Mouse (Mus musculus) MEL (cell line): Measurements from ENCODE around the gene Lin7c.

ENCODE experiments used
- MAX ChIP-seq: IDR thresholded peaks from 2 replicates; pipeline ENCODE4 v1.6.1; 2011; ENCODE audit warnings: low read length, improper control_type of control experiment
- MAZ ChIP-seq: IDR thresholded peaks from 2 replicates; pipeline ENCODE4 v1.6.1; 2012; ENCODE audit warnings: low read depth, mild to moderate bottlenecking, inconsistent platforms, low read length, improper control_type of control experiment
- ZC3H11A ChIP-seq: IDR thresholded peaks from 2 replicates; pipeline ENCODE4 v1.6.1; 2012; ENCODE audit warnings: low read depth, mild to moderate bottlenecking, inconsistent platforms, low read length, improper control_type of control experiment

DNA sequence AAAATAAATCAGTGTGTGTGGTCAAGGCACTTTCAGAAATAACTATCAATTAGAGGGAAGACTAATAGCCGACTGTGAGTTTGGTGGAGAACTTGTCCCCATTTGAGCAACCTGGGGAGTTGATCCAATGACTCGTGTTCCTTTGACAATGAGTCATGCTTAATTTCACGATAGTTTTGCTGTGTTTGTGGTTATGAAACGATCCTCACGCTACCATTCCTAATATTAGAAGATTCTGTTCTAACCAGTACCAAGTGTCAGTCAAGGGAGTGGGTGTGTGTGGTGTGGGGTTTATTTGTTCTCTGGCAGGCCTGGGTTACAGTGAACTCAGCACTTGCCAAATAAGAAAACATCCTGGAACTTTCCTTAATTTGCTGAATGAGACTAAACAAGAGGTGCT is 35.1 kb upstream of the Lin7c start:
- TF ChIP-seq MAZ (no peak), ZC3H11A (no peak), MAX (no peak)
